Mouse (Mus musculus): Measurements from ENCODE around the gene Dennd4b.

DNA sequence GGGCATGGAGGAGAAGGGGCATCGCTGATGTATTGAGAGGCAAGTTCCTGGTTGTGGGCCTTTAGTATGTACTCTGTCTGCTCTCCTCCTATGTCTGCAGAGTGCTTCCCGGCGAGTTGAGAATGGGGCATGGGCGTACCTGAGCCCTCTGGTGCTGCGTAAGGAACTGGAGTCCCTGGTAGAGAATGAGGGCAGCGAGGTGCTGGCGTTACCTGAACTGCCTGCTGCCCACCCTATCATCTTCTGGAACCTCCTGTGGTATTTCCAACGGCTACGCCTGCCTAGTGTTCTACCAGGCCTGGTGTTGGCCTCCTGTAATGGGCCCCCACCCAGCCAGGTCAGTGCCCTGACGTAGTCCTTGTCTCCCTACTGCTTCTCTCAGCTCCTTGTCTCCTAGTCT, 13.2 kb downstream of the Dennd4b start:
- TF ChIP-seq POLR2A (IDR thresholded peaks at IDR 0.05; ENCODE audit: extremely low read depth, insufficient read depth, low read length) = no peak
- no peak for TF ChIP-seq CTCF (IDR thresholded peaks at IDR 0.05; ENCODE audit: low read depth, low read length)
